Mouse (Mus musculus): ENCODE results near the gene Slc9a3. TPM values are rescaled to one million over a fixed set of nuclear protein-coding genes. Genes with fewer than 3 reads are reported as not detected.
A peak's percentile ranks its signal among the peaks of the same experiment; 100 is the strongest.

Slc9a3 gene
- total RNA-seq (2012; rRNA removed): 0.04 TPM in 1 of 2 replicates, not detected in the other
- polyA plus RNA-seq (2012; ENCODE audit: insufficient read depth in 1 of 2, insufficient read length in 2 of 2, low read depth in 1 of 2, low replicate concordance in 2 of 2, missing spikeins in 1 of 2): not detected

GRCm38 (mm10) chr13:74121141-74121602, at the start of gene Slc9a3:
Gene Slc9a3, plus strand, starts transcription at chr13:74121457.
- no peak within 1 kb of the TSS for H3K27ac ChIP-seq (ENCODE audit: control insufficient read depth, low read depth, low read length)
- H3K79me2 ChIP-seq (ENCODE audit: control insufficient read depth, insufficient read depth, low read length, poor library complexity): no peaks in the 10 kb centered on the region
- H3K4me3 ChIP-seq (ENCODE audit: control insufficient read depth in 1 of 2, insufficient read depth in 1 of 2, low read depth in 2 of 2, low read length in 2 of 2): no peak within 1 kb of the TSS
- no peak within 1 kb of the TSS for H3K9ac ChIP-seq (ENCODE audit: control insufficient read depth, low read depth, low read length, poor library complexity, severe bottlenecking)
- no peaks in the 10 kb centered on the region for H3K9me3 ChIP-seq (replicated peaks; ENCODE audit: insufficient read depth, low read length)
- peaks cover 0 to under 1% of the 10 kb centered on the region in 2 experiments; a peak in 2 of 4 replicates for H3K27me3 ChIP-seq (ENCODE audit: control insufficient read depth in 1 of 2, insufficient read depth in 2 of 2, low read length in 2 of 2)
- no peaks in the 10 kb centered on the region for H3K36me3 ChIP-seq (ENCODE audit: control insufficient read depth in 1 of 2, insufficient read depth in 2 of 2, low read length in 2 of 2)
- no peaks in the 10 kb centered on the region for H3K4me1 ChIP-seq (ENCODE audit: control insufficient read depth in 1 of 2, insufficient read depth in 2 of 2, low read length in 2 of 2)
- TF ChIP-seq MYC (IDR thresholded peaks at IDR 0.05; ENCODE audit: low read depth, low read length): no peak
- TF ChIP-seq USF1 (IDR thresholded peaks at IDR 0.05; ENCODE audit: low read depth, low read length): no peak
- TF ChIP-seq MAX (IDR thresholded peaks at IDR 0.05; ENCODE audit: low read length): no peak
- TF ChIP-seq RCOR1 (IDR thresholded peaks at IDR 0.05; ENCODE audit: low read depth, low read length): no peak
- TF ChIP-seq NRF1 (IDR thresholded peaks at IDR 0.05; ENCODE audit: insufficient read depth, low read depth, low read length, poor library complexity, severe bottlenecking): no peak
- no peak for TF ChIP-seq UBTF (IDR thresholded peaks at IDR 0.05; ENCODE audit: borderline replicate concordance, insufficient read depth, low read depth, low read length)
- no peak for TF ChIP-seq ETS1 (IDR thresholded peaks at IDR 0.05; ENCODE audit: low read depth, low read length)
- no peak for TF ChIP-seq MXI1 (IDR thresholded peaks at IDR 0.05; ENCODE audit: low read depth, low read length)
- TF ChIP-seq ZMIZ1 (IDR thresholded peaks at IDR 0.05; ENCODE audit: low read depth, low read length): no peak
- no peak for TF ChIP-seq ZC3H11A (IDR thresholded peaks at IDR 0.05; ENCODE audit: low read depth, low read length)
- TF ChIP-seq TCF12 (IDR thresholded peaks at IDR 0.05; ENCODE audit: low read depth, low read length): no peak
- no peak for TF ChIP-seq TAL1 (IDR thresholded peaks at IDR 0.05; ENCODE audit: low read length)
- no peak for TF ChIP-seq POLR2A (IDR thresholded peaks at IDR 0.05; ENCODE audit: control insufficient read depth in 1 of 2, insufficient read depth in 1 of 2, low read depth in 1 of 2, low read length in 2 of 2, poor library complexity in 1 of 2)
- no peak for TF ChIP-seq GABPA (IDR thresholded peaks at IDR 0.05; ENCODE audit: low read depth, low read length)
- no peak for TF ChIP-seq CHD1 (IDR thresholded peaks at IDR 0.05; ENCODE audit: low read depth, low read length)
- no peak for TF ChIP-seq CHD2 (IDR thresholded peaks at IDR 0.05; ENCODE audit: low read length)
- no peak for TF ChIP-seq RAD21 (IDR thresholded peaks at IDR 0.05; ENCODE audit: low read depth, low read length)
- TF ChIP-seq MAFK (IDR thresholded peaks at IDR 0.05; ENCODE audit: borderline replicate concordance, low read depth, low read length): no peak
- no peak for TF ChIP-seq TBP (IDR thresholded peaks at IDR 0.05; ENCODE audit: low read depth, low read length)
- no peak for DNase-seq (ENCODE audit: low read depth, low spot score)

- Histone ChIP-seq H3K4me1 (ENCODE audit: control insufficient read depth in 1 of 2, insufficient read depth in 2 of 2, low read length in 2 of 2) (peaks cover 15 to 21% of the 10 kb centered on the region in 2 experiments; a peak in 3 of 4 replicates), H3K79me2 (ENCODE audit: control insufficient read depth, insufficient read depth, low read length, poor library complexity) (no peaks in the 10 kb centered on the region), H3K9ac (ENCODE audit: control insufficient read depth, low read depth, low read length, poor library complexity, severe bottlenecking) (no peak overlapping the region), H3K27ac (ENCODE audit: control insufficient read depth, low read depth, low read length) (no peak overlapping the region; the same call in 1 of the 2 replicates), H3K27me3 (ENCODE audit: control insufficient read depth in 1 of 2, insufficient read depth in 2 of 2, low read length in 2 of 2) (no peaks in the 10 kb centered on the region), H3K4me3 (ENCODE audit: control insufficient read depth in 1 of 2, insufficient read depth in 1 of 2, low read depth in 2 of 2, low read length in 2 of 2) (no peak overlapping the region), H3K9me3 (replicated peaks; ENCODE audit: insufficient read depth, low read length) (no peaks in the 10 kb centered on the region), H3K36me3 (ENCODE audit: control insufficient read depth in 1 of 2, insufficient read depth in 2 of 2, low read length in 2 of 2) (peaks cover 0 to 13% of the 10 kb centered on the region in 2 experiments; a peak in 2 of 4 replicates)
- no peak for TF ChIP-seq TBP (IDR thresholded peaks at IDR 0.05; ENCODE audit: low read depth, low read length)
- TF ChIP-seq SIN3A (IDR thresholded peaks at IDR 0.05; ENCODE audit: low read length): 0 out of 2 replicates have a peak, but pooled peaks have one; percentile 7
- DNase-seq (ENCODE audit: low read depth, low spot score): peak; percentile 10
Observed at GRCm38 (mm10) chr13:74071714-74072113, 49.5 kb upstream of the Slc9a3 start.
